Mouse (Mus musculus) lung, adult 2 months (tissue): ENCODE results near the gene Fgf11.

Source experiments
- CTCF ChIP-seq: fragments of 200-500 bp; IDR thresholded peaks from 2 replicates; pipeline ENCODE4 v1.5.1; 2011; ENCODE audit warnings: mild to moderate bottlenecking, low read length, control low read depth; ENCODE audit not compliant: insufficient read depth
- POLR2A ChIP-seq: fragments of 200-500 bp; IDR thresholded peaks from 2 replicates; pipeline ENCODE4 v1.6.1; 2011; ENCODE audit warnings: low read depth, mild to moderate bottlenecking, control low read depth, low read length, borderline replicate concordance; ENCODE audit errors: extremely low read depth

DNA sequence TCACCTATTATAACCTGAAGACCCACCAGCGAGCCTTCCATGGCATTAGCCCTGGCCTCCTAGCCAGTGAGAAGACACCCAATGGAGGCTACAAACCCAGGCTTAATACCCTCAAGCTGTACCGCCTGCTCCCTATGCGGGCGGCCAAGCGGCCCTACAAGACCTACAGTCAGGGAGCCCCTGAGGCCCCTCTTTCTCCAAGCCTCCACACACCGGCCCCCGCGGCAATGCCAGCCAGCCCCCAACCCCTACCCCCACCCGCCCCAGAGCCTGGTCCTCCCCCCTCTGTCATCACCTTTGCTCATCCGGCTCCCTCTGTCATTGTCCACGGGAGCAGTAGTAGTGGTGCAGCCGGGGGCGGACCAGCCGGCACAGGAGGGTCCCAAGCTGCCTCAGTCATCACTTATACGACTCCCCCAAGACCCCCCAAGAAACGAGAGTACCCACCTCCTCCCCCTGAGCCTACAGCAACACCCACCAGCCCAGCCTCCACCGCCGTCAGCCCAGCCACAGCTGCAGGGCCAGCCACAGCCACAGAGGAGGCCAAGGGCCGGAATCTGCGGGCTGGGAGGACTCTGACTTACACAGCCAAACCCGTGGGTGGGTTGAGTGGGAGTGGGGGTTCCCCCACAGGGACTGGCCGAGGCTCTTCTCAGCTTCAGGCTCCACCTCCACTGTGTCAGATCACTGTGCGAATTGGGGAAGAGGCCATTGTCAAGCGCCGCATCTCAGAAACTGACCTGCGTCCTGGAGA lies 24.0 kb downstream of the Fgf11 start:
- TF ChIP-seq POLR2A = no peak
- TF ChIP-seq CTCF = no peak
